Mouse (Mus musculus) hematopoietic stem cell, adult 5-6 weeks (primary cell): Measurements from ENCODE around the gene Trabd2b. TPM values are rescaled to one million over a fixed set of nuclear protein-coding genes. Genes with fewer than 3 reads are reported as not detected.

Experiments used
- ATAC-seq, 2 experiments: fragments of 125-278 bp in 1 of 2; replicated peaks in 1 of 2; 2 replicates each; pipeline ENCODE4 v1.8.0; 2016 to 2017; ENCODE audit warnings: inconsistent platforms in 2 of 2, mild to moderate bottlenecking in 2 of 2, moderate number of reproducible peaks in 2 of 2, low read depth in 1 of 2, moderate TSS enrichment in 1 of 2; ENCODE audit not compliant: low FRiP score in 2 of 2, poor library complexity in 2 of 2, severe bottlenecking in 2 of 2, insufficient read depth in 1 of 2, low TSS enrichment in 1 of 2
- total RNA-seq: library from RNA; stranded (forward); fragments of 172-1452, 232-1000 nt; gene quantifications from 2 replicates; pipeline ENCODE4 v1.2.3, GENCODE M21; 2017

Gene Trabd2b
- total RNA-seq, 1 experiment from 2014 or later, result 0.10 TPM

GRCm38 (mm10) chr4:114637120-114637519 lies 230.6 kb downstream of the Trabd2b start:
- ATAC-seq, result peak; percentile 42 to 62; a peak in 3 of 4 replicates

GRCm38 (mm10) chr4:114642469-114642868 lies 235.9 kb downstream of the Trabd2b start:
- ATAC-seq, result no peak

DNA sequence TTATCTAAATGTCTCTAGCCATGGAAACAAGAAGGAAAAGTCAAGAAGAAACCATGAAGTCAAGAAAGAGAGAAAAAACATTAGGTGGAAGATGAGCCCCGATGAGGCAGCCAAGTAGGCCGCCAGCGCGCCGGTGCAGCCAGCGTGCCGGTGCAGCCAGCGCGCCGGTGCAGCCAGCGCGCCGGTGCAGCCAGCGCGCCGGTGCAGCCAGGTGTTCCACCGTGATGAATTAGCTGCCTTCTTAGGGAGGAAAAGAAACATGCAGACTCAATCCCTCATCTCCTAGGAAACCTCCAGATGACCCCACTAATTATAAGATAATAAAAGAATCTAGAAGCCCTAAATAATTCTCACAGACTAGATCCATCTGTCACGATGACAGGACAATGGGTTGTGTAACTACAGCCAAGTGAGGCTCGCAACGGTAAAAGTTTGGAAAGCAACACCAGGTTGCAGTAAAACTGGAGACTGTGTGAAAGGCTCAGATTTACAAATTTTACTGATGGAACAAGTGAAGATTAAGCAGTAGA lies 237.2 kb downstream of the Trabd2b start:
- ATAC-seq, result no peak

DNA sequence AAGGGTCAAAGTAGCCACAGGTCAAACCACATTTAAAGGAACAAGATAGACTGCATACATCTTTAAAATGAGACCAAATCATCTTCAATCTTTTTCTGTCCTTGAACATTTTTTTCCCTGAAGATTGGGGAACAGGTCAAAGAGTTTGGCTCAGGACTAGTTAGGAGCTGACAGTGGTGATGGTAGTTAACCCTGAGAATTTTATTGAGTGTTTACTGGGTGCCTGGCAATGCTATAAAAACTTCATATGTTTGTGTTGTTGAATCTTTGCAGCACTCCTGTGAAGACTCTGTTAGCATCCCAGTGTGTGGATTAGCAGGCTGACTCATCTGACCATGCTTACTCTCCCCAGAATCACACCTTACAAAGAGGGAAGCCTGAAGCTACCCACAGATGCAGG lies 238.8 kb downstream of the Trabd2b start:
- no peak for ATAC-seq

- no peak for ATAC-seq
These were observed 240.5 kb downstream of the Trabd2b start for GRCm38 (mm10) chr4:114646825-114647681.

DNA sequence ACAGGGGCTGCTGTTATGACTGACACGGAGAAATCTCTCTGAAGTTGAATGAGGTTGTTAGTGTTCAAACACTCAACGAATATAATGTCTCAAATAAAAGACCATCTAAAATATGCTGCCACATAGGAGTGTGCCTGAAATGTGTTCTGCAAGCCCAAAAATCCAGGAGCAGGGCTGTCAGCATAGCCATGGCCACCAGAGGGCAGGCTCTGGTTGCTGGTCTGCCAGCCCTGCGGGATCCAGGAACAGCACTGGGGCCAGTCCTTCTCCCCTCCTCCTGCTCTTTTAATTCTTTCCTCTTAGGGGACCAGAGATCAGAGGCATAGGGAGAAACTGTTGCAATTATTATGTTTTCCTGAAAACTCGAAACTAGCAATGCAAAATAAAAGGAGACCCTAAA lies 241.2 kb downstream of the Trabd2b start:
- peak; percentile 39 to 74; a peak in 3 of 4 replicates for ATAC-seq

- no peak for ATAC-seq
These were observed 242.1 kb downstream of the Trabd2b start for GRCm38 (mm10) chr4:114648532-114649074.

GRCm38 (mm10) chr4:114650551-114650950 lies 244.0 kb downstream of the Trabd2b start:
- ATAC-seq, result no peak

GRCm38 (mm10) chr4:114651007-114651406 lies 244.5 kb downstream of the Trabd2b start:
- ATAC-seq, result no peak

GRCm38 (mm10) chr4:114651606-114652005 lies 245.1 kb downstream of the Trabd2b start:
- ATAC-seq, result no peak

DNA sequence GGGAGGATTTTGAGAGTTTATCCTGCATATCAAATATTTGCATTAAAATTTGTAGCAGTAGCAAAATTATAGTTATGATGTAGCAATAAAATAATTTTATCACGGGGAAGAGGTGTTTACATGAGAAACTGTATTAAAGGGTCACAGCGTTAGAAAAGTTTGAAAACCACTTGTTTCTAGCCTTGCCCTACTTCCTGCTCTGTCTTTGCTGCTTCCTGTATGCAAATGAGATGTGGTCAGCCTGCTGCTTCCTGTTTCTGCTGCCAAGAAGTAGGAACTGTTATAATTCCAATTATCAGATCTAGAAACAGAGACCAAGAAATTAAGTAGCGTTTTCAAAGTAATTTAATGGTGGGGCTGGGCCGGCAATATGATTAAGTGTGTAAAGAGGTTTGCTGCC lies 245.9 kb downstream of the Trabd2b start:
- ATAC-seq, result peak; percentile 87 to 90

DNA sequence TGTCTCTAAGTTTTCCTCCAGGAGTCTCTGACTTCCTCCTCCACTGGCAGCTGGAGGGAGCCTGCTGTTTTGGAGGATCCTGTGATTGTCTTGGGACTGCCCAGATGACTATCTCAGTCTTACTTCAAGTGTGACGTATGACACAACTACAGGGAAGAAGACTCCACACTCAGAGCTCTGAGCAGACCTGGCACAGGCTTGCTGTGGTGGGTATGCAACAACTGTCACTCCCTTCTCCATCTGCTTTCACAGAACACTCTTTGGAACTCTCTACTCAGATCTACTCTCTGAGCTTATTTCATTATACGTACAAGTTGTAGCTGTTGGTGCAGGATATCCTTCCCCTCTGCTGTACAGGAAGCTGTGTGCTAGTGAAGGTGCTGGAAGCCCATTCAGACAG lies 251.4 kb downstream of the Trabd2b start:
- ATAC-seq, result no peak

- no peak for ATAC-seq
These were observed 253.4 kb downstream of the Trabd2b start for GRCm38 (mm10) chr4:114659876-114660275.

GRCm38 (mm10) chr4:114664063-114665036 lies 257.8 kb downstream of the Trabd2b start:
- ATAC-seq, result peak; percentile 94 to 95
